Mouse (Mus musculus) thymus, postnatal 10 days (tissue): ENCODE measurements around the gene Pkm.

Source experiments
- DNase-seq, 2 experiments: peaks; one replicate each; pipeline ENCODE4 v3.0.0; 2021; ENCODE audit warnings: low spot score in 2 of 2

The Pkm gene

GRCm38 (mm10) chr9:59666016-59666415, 9.8 kb downstream of the Pkm start:
- no peak for DNase-seq

GRCm38 (mm10) chr9:59666813-59667212, 10.6 kb downstream of the Pkm start:
- DNase-seq = no peak

- no peak for DNase-seq
These were observed 11.1 kb downstream of the Pkm start for GRCm38 (mm10) chr9:59667250-59667649.

- no peak for DNase-seq
These were observed 11.7 kb downstream of the Pkm start for GRCm38 (mm10) chr9:59667904-59668303.

DNA sequence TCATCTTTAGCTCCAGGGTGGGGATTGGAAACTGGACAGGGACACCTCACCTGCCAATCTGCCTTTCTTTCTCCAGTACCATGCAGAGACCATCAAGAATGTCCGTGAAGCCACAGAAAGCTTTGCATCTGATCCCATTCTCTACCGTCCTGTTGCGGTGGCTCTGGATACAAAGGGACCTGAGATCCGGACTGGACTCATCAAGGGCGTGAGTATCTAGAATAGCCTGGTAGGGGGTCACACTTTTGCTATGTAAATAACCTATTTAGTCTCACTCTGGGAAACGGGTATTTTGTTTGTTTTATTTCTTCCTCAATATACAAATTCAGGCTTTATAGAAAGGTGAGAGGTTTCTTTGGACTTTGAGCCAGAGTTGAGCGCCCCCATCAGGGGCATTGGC, 12.3 kb downstream of the Pkm start:
- no peak for DNase-seq

DNA sequence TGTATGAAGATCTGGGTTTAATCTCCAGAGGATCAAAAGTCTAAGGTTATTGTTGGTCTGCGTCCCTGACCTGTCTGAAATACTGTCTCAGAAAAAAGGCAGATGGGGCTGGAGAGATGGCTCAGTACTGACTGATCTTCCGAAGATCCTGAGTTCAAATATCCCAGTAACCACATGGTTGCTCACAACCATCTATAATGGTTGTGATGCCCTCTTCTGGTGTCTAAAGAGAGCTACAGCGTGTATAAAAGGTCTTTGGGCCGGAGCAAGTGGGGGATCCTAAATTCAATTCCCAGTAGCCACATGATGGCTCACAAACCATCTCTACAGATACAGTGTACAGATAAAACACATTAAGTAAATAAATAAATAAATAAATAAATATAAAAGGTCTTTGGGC, 13.0 kb downstream of the Pkm start:
- DNase-seq = no peak

DNA sequence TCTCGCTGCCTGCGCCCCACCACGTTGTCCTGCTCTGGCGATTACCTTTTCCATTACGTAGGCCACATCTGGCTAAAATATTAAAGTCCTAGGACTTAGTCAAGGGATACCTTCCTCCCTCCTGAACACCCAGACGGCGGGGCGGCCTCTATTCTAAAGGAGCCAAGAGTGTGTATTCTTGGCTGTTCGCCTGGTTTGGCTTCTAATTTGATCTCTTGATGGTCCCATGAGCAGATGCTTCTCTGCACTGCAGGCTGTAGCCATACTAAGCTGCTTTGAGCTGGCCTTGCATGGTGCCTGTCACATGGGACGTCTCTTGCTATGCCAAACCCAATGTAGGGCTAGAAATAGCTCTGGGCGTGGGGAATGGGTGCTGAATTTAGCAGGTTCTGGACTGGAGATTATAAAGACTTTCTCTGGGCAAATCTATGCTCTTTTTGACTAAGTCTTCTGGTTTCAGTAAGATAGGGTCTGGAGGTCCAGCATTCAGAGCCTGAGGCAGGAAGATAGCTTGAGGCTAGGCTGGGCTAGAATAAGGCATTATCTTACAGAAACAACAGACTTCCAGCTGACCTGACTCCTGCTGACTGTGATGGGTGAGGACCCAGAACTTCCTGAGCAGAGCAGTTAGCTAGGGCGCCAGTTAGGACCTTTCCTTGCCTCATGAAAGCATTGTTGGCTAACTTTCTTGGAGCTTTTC, 16.2 kb downstream of the Pkm start:
- DNase-seq = no peak

GRCm38 (mm10) chr9:59673427-59673826, 17.3 kb downstream of the Pkm start:
- no peak for DNase-seq

GRCm38 (mm10) chr9:59675598-59675997, 19.4 kb downstream of the Pkm start:
- no peak for DNase-seq

DNA sequence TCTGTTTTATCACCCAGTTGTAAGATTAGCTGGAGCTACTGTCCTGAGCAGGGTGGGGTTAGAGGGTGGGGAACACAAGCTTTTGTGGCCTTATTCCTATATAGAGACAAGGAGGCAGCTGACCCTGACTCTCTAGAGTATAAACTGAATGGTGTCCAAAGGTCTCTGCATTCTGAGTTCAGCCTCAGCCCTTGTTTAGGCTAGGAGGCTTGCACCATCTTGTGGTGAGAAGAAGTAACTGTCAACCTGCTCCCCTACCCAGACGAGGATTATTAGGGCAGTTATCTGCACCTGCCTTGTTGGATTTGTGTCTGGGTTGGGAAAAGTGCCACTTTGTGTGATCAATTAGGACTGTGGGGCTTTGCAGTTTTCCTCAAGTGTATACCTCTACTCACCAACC, 22.1 kb downstream of the Pkm start:
- no peak for DNase-seq

DNA sequence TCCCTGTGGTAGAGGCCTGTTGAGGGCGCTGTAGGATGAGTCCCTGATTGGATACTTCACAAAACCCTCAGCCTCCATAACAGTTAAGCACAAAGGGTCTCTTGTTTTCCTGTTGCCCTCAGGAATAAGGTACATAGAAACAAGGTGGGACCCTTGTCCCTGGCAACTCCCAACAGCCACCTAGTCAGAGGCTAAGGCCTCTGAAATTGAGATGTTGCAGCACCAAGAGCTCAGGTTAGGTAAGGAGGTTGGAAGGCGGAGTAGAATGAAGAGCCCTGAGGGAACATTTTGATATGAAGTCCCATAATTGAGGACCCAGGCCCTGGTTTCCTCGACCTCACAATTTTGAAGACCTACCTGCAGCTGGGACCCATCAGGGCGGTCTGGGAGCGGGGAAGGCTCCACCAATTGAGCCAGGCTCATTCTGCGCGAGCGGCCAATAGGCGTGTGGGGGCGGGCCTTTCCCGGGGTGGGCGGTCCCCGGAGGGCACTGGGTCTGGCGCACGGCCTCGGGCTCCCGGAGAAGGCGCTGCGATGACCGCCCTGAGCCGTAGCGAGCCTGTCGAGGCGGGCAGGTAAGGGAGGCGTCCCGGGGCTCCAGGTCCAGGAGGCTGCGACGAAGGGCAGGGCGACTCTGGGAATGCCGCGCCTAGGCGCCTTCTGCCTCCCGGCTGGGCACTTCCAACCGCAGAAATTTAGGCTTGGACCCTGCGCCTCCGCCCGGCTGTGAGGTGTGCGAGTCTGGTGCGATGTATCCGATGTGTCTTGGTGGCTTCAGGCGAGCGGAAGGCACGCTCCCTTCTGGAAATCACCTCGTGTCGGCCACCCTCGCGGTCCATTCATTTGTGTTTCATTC, 23.7 kb downstream of the Pkm start, which contains the start of gene Gramd2:
Gene Gramd2, plus strand, starts transcription at position 467 of the 856 bp plus-strand sequence.
- DNase-seq = peak; percentile 40 to 52

GRCm38 (mm10) chr9:59680534-59680875, 24.3 kb downstream of the Pkm start:
- no peak for DNase-seq

DNA sequence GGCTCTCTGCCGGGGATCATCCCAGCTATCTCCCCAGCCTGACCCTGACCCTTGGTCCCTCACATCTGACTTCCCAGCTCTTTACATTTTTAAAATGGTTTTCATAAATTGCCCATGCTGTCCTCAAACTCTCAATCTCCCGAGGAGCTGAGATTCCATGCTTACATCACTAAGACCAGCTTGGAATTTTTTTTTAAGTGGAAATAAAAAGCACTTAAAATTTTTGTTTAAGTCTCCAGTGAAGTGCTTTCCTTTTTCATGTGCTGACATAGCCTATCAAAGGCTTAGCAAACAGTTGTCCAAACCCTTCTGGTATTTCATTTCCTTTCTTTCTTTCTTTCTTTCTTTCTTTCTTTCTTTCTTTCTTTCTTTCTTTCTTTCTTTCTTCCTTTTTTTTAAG, 27.9 kb downstream of the Pkm start:
- DNase-seq = no peak

DNA sequence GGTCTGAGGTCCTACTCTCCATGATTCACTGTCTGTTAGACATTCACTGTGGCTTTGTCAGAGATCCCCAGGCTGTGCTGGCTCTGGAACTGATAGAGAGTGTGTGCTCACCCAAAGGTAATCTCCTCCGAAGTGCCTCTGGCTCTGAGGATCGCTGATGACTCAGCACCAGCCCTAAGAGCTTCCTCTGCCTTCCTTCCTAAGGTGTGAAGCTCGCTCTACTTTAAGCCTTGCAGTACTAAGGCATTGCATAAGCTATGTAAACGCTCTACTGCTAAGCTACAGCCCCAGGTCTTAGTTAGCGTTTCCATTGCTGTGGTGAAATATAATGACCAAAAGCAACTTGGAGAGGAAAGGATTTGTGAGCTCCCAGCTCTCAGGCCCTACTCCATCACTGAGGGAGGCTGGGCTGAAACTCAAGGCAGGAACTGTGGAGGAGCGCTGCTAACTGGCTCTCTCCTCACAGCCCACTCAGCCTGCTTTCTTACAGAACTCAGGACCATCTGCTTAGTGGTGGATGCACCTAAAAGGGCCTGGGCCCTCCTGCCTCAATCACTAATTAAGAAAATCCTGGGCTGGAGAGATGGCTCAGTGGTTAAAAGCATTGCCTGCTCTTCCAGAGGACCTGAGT, 31.4 kb downstream of the Pkm start:
- DNase-seq = no peak

DNA sequence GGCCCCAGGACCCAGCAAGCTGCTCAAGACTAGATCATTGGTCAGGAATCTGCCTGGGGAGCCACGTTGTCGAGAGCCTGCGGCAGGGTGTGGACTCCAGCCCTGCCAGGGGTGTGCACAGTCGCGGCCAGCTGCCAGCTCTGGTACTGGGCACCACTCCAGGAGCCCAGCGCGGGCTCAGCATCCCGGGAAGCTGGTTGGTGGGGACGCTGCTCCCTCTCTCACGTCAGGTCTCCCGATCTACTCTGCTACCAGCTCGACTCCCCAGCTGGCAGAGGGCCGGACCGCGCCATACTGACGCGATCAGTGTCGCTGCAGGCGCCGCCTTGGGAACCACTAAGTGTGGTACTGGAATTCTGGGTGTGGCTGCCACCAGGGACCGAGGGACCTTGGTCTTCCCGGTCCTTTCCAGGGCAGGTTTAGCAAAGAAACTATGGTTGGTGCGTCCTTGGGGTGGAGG, 35.5 kb downstream of the Pkm start:
- DNase-seq = no peak

DNA sequence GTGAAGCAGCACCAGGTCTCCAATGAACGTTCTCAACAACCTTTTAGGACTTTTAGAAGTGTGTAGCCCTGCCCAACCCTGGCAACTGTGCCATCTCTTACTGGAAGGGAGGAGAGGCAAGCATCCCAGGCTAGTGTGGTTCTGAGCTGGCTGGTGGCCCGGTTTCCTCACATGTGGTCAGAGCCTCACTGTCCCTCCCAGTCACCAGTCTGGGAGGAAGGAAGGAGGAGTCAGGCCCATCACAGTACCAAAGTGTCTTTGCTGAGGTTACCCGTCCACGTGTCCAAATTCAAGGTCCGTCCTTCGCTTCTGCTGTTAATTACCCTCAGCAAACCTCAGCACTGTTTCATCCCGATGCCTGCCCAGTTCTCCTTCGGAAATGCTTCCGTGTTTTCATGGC, 36.0 kb downstream of the Pkm start:
- DNase-seq = no peak

- DNase-seq = no peak
These were observed 38.6 kb downstream of the Pkm start for GRCm38 (mm10) chr9:59694571-59695450.

GRCm38 (mm10) chr9:59695451-59695813, 39.3 kb downstream of the Pkm start:
- no peak for DNase-seq

- no peak for DNase-seq
These were observed 40.2 kb downstream of the Pkm start for GRCm38 (mm10) chr9:59696381-59696780.

- no peak for DNase-seq
These were observed 44.9 kb downstream of the Pkm start for GRCm38 (mm10) chr9:59701094-59701493.

DNA sequence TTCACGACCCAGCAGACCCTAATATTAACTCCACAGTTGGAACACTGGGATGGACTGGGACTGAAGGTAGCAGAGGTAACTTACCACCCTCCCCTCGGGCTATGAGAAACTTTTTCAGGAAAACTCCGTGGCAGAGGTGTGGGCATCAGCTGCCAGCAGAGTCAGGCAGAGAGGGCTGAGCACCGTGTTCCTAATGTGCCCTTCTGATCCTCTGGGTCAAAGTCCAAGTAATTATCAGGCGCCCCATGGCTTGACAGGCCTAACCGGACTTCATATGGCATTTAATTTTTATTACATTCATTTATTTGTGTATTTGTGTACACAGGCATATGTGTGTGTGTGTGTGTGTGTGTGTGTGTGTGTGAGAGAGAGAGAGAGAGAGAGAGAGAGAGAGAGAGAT, 46.9 kb downstream of the Pkm start:
- DNase-seq = no peak
